Mouse (Mus musculus) stomach, embryonic 16.5 days (tissue): ENCODE data around the gene Arl6ip4. TPM values are rescaled to one million over a fixed set of nuclear protein-coding genes. Genes with fewer than 3 reads are reported as not detected.
A peak's percentile ranks its signal among the peaks of the same experiment; 100 is the strongest.

Experiments
- ATAC-seq: fragments of 200-750 bp; cut with Nextera tagmentation; 2 replicates; pipeline ENCODE4 v1.8.0; 2017; ENCODE audit warnings: moderate number of reproducible peaks, moderate TSS enrichment; ENCODE audit not compliant: insufficient read depth, low FRiP score
- H3K27ac ChIP-seq: fragments of 300-500 bp; sonication (generic); 2 replicates; pipeline ENCODE4 v1.5.1; 2014; ENCODE audit warnings: low read length
- H3K27me3 ChIP-seq: fragments of 300-500 bp; sonication (generic); 2 replicates; pipeline ENCODE4 v1.6.1; 2014; ENCODE audit warnings: low read length, control low read depth, mixed read lengths; ENCODE audit not compliant: control insufficient read depth, insufficient read depth
- H3K36me3 ChIP-seq: fragments of 300-500 bp; sonication (generic); 2 replicates; pipeline ENCODE4 v1.6.1; 2014; ENCODE audit warnings: low read length; ENCODE audit not compliant: control insufficient read depth, insufficient read depth
- H3K4me1 ChIP-seq: fragments of 300-500 bp; sonication (generic); 2 replicates; pipeline ENCODE4 v1.6.1; 2014; ENCODE audit warnings: low read length, control low read depth, mixed read lengths; ENCODE audit not compliant: control insufficient read depth, insufficient read depth
- H3K4me2 ChIP-seq: fragments of 300-500 bp; sonication (generic); 2 replicates; pipeline ENCODE4 v1.6.1; 2014; ENCODE audit warnings: low read depth, low read length, mixed read lengths
- H3K4me3 ChIP-seq: fragments of 300-500 bp; sonication (generic); replicated peaks from 2 replicates; pipeline ENCODE4 v1.5.1; 2014; ENCODE audit warnings: mild to moderate bottlenecking, low read length
- H3K9ac ChIP-seq: fragments of 300-500 bp; sonication (generic); 2 replicates; pipeline ENCODE4 v1.6.1; 2014; ENCODE audit warnings: low read length
- H3K9me3 ChIP-seq: fragments of 300-500 bp; sonication (generic); replicated peaks from 2 replicates; pipeline ENCODE4 v1.6.1; 2016; ENCODE audit warnings: low read length, control low read depth; ENCODE audit not compliant: control insufficient read depth
- WGBS: fragments of 180-500 bp; shearing (Covaris S2); extraction: QIAGEN DNeasy Blood & Tissue Kit; methylation state at CpG from one replicate; pipeline ENCODE4 v1.1.7; 2014; 5-methylcytosine and 5-hydroxymethylcytosine counted together
- polyA plus RNA-seq: library from polyadenylated mRNA; unstranded; fragments of >200 nt; fragmentation: Nextera tagmentation; extraction: Ambion mirVana; gene quantifications from 2 replicates; pipeline ENCODE4 v1.2.1, GENCODE M21; 2015

Arl6ip4 gene
- polyA plus RNA-seq, 1 experiment from 2014 or later: 81.6 TPM

DNA sequence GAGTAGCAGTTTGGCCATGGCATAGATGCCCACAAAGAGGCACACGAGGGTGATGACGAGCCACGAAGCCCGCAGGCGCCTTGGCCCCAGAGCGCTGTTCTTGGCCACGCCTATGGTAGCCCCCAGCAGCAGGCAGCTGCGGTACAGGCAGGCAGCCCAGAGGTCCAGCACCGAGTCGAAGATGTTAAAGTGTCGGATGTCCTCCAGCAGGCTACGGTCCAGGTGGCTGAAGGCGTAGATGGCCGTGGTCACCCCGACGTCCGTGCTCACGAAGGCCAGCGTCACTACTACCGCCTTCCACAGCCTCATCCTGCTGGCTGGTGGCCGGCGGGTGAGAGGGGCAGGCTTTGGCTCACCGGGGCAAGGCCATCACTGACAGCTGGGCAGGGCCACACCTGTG is 26.0 kb upstream of the Arl6ip4 start:
- H3K4me2 ChIP-seq: no peak overlapping the region
- H3K36me3 ChIP-seq: no peaks in the 10 kb centered on the region
- no peaks in the 10 kb centered on the region for H3K27me3 ChIP-seq
- H3K9ac ChIP-seq: no peak overlapping the region
- no peak for ATAC-seq
- 81% methylated on average over 23 of the region's 23 CpGs for WGBS
- H3K4me1 ChIP-seq: peaks cover under 1% of the 10 kb centered on the region
- no peak overlapping the region for H3K4me3 ChIP-seq
- no peaks in the 10 kb centered on the region for H3K9me3 ChIP-seq
- no peak overlapping the region for H3K27ac ChIP-seq

DNA sequence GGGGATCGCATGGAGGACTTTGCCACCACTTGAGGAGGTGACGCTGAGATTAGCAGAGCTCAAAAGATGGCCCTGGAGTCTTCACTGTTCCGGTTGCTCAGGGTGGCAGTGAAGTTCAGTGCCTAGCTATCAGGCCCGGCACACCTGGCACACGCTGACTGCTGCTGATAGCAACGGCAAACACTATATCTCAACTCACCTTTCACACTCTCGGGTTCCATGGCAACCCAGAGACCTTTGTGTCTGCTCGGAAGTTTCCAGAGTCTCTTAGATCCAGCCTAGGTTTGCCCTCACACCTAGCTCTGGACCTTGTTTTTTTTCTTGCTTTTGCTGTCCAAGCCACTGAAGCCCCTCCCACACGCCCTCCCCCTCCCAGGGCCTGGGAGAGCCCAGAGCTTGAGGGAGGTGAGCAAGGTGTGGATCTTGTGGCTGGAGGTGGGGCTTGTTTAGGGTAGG is 23.9 kb upstream of the Arl6ip4 start:
- Histone ChIP-seq H3K4me2 (no peak overlapping the region), H3K9me3 (no peaks in the 10 kb centered on the region), H3K9ac (no peak overlapping the region), H3K4me3 (no peak overlapping the region), H3K27ac (peak overlapping the region; percentile 31; the same call in 1 of the 2 replicates), H3K27me3 (no peaks in the 10 kb centered on the region), H3K4me1 (peaks cover 6% of the 10 kb centered on the region), H3K36me3 (no peaks in the 10 kb centered on the region)
- peak; percentile 74 for ATAC-seq
- 38% methylated on average over 9 of the region's 9 CpGs for WGBS

DNA sequence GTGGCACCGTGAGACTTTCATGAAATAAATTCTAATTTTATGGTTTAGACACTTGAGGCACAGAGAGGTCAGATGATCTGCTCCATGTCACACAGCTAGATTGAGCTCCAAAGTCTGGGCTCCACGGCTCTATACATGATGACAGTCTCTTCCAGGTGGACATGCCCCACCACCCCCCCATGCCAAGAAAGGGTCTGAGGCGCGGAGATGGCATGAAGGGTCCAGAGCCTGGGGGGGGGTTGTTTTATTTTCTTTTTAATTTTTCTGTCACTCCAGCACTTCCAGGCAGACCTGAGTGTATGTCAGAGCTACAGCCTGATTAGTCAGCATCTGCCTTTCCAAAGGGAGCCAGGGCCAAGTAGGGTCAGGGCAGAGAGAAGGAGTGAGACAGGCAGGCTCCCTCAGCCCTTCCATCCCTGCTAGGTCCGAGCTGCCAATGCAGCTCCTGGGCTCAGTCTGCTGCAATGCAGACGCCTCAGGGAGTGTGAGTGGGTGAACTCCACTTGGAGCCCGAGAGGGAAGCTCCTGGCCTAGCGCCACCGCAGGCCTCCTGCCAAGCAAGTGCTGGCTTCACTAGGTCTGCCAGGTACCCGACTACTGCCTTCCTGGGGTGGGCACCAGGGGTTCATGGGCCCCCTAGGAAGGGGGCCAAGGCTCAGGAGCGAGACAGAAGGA is 22.6 kb upstream of the Arl6ip4 start:
- no peak overlapping the region for H3K27ac ChIP-seq

DNA sequence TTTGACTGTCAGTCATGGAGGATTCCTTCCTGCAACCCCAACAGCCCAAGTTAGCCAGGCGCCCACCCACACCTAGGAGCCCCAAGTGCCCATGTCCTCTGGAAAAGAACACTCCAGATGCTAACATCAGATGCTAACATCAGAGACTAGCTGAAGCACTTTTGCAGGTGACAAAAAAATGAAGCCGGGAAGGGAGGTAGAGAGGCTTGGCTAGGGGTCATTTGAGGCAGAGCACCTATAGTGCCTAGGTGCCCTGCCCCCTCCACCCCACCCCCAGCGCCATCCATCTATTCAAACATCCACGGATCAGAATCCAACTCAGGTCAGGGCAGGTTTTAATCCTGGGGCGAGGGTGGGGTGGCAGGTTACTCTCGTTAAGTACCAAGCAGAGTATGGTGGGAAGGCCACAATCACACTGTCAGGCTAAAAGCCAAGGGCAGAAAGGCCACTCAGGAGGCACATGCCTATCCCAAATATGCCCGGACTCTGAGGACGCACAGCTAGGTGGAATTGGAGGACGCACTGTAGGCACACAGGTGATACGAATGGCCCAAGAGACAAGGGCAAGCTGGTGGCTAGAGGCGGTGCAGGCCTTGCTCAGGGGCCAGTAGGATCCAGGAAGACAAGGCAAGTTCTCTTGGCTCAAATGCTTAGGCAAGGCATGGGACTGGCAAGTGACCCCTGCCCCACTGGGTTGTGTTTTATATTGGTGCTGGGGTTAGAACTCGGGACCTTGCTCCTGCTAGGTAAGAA is 21.9 kb upstream of the Arl6ip4 start:
- H3K4me3 ChIP-seq: no peak overlapping the region
- H3K9me3 ChIP-seq: no peaks in the 10 kb centered on the region
- H3K4me2 ChIP-seq: no peak overlapping the region
- H3K4me1 ChIP-seq: peaks cover 6% of the 10 kb centered on the region
- H3K27me3 ChIP-seq: no peaks in the 10 kb centered on the region
- no peak overlapping the region for H3K9ac ChIP-seq
- H3K27ac ChIP-seq: no peak overlapping the region
- no peak for ATAC-seq
- WGBS: 79% methylated on average over 12 of the region's 12 CpGs
- H3K36me3 ChIP-seq: no peaks in the 10 kb centered on the region

More for the DNA sequence above, 22.6 kb upstream of the Arl6ip4 start:
- Histone ChIP-seq H3K4me2 (no peak overlapping the region), H3K27me3 (no peaks in the 10 kb centered on the region), H3K4me3 (no peak overlapping the region), H3K9me3 (no peaks in the 10 kb centered on the region), H3K9ac (no peak overlapping the region), H3K36me3 (no peaks in the 10 kb centered on the region), H3K4me1 (peaks cover 6% of the 10 kb centered on the region)
- WGBS: 68% methylated on average over 11 of the region's 11 CpGs
- no peak for ATAC-seq

DNA sequence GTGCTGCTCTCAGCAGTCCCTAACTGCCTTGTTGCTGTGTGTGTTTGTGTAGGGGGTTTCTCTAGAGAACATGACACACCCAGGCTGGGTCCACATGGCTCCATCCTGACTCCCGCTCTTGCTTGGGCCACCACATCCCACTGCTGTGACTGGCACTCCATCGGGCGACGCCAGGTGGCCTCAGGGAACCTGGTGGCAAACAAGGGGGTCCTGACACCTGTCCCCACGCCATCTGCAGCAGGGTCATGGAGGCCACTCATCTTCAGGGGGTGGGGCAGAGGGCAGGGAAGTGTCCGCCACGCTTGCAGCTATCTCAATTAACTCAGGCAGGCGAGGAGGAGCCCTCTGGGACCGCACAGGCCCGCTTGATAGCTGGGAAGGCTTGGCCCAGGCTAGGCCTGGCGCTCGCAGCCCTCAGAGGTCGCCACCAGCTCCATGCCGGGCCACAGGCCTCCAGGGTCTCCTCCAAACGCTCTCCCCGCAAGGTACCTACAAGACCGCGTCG is 20.8 kb upstream of the Arl6ip4 start:
- Histone ChIP-seq H3K4me1 (peaks cover 6% of the 10 kb centered on the region), H3K9ac (peak overlapping the region; percentile 66), H3K4me3 (peak overlapping the region; percentile 50), H3K36me3 (no peaks in the 10 kb centered on the region), H3K27me3 (no peaks in the 10 kb centered on the region), H3K27ac (no peak overlapping the region), H3K9me3 (no peaks in the 10 kb centered on the region), H3K4me2 (peak overlapping the region; percentile 97)
- ATAC-seq: 0 out of 2 replicates have a peak, but pooled peaks have one; percentile 5
- 16% methylated on average over 19 of the region's 19 CpGs for WGBS

DNA sequence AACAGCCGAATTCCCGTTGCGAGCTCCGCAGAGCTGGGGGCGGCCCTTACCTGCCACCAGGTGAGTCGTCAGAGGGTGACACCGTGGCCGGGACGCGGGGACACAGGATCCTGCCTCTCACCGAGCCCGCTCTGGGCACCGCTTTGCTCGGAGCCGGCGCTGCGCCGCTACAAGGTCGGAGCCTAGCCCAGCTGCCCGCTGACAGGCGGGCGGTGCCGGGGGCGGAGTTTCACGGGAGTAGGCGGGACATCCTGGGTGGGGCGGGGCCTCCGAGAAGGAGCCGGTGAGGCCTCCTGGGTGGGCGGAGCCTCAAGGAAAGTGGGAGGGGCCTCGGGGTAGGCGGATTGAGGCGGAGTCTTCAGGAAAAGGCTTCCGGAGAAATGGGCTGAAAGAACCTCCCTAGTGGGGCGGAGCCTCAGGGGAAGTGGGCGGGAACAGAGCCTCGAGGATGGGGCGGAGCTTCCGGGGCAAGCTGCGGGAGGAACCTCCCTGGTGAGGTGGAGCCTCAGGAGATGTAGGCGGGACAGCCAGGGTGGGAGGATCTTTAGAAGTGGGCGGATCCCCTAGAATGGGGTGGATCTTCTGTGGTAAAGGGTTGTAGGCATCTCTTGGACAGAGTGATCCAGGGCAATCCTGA is 20.2 kb upstream of the Arl6ip4 start, which contains the start of gene Abcb9:
Gene Abcb9 (minus strand): TSS at position 203 of the 637 bp plus-strand sequence.
- no peaks in the 10 kb centered on the region for H3K9me3 ChIP-seq
- 2% methylated on average over 42 of the region's 42 CpGs for WGBS
- H3K4me2 ChIP-seq: peak within 1 kb of the TSS; percentile 97
- peak within 1 kb of the TSS; percentile 50 for H3K4me3 ChIP-seq
- H3K4me1 ChIP-seq: peaks cover 6% of the 10 kb centered on the region
- H3K9ac ChIP-seq: peak within 1 kb of the TSS; percentile 66
- ATAC-seq: peak; percentile 81
- H3K27ac ChIP-seq: no peak within 1 kb of the TSS
- no peaks in the 10 kb centered on the region for H3K27me3 ChIP-seq
- H3K36me3 ChIP-seq: no peaks in the 10 kb centered on the region

DNA sequence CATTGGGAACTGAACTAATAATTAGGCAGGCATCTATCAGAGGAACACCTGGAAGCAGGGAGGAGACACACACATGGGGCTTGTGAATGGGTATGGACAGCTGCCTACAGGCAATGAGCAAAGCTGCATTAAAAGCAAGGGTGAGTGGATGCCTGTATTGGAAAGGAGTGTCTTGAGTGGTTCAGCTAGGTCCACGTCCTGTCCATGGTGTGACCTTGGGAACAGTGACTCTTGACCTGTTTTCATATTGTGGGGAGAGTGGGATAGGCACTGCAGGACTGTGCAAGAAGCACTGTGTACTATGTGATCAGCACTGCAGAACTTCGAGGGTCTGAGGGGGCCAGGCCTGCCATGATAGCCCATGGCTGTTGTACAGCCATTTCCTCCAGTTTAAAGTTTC is 17.0 kb upstream of the Arl6ip4 start:
- H3K4me2 ChIP-seq: no peak overlapping the region
- H3K27me3 ChIP-seq: no peaks in the 10 kb centered on the region
- peaks cover 6% of the 10 kb centered on the region for H3K4me1 ChIP-seq
- no peaks in the 10 kb centered on the region for H3K9me3 ChIP-seq
- no peak overlapping the region for H3K4me3 ChIP-seq
- no peaks in the 10 kb centered on the region for H3K36me3 ChIP-seq
- WGBS: 93% methylated on average over 2 of the region's 2 CpGs
- H3K9ac ChIP-seq: no peak overlapping the region
- H3K27ac ChIP-seq: no peak overlapping the region
- ATAC-seq: no peak

DNA sequence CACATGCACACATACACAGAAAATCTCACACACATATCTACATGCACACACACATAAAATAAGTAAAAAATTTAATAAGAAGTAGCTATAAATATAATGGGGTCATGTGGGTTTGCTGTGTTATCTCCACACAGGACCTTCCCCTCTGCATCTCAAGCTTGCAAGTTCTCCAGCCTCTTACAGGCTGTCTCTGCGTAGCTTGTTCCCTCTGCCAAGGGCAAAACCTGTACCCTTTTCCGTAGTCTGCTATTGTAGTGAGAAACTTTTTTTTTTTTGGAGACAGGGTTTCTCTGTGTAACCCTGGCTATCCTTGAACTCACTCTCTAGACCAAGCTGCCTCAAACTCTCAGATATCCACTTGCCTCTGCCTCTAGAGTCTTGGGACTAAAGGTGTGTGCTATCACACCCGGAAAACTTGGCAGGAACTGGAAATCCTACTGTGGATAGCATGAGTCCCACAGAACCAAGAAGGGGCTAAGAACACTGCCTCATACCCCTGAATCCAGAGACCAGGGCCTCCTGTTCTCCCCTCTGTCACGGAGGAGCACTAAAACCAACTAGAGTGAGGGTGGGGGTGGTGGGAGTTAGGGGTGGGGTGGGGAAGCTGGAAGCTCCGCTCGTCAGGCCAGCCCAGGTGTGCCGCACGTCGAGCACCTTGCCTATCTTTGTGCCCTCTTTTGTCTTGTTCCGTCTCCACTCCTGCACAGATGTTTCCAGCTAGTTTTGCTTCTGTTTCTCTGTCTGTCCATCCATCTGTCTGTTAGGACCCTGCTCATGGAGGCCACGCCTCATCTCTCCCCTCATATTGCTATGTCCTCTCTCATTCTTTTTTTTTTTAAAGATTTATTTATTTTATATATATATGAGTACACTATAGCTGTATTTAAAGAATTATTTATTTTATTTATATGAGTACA is 15.5 kb upstream of the Arl6ip4 start:
- peaks cover under 1% of the 10 kb centered on the region; the same call in 1 of the 2 replicates for H3K4me1 ChIP-seq
- H3K9ac ChIP-seq: no peak overlapping the region
- no peaks in the 10 kb centered on the region for H3K36me3 ChIP-seq
- no peaks in the 10 kb centered on the region for H3K9me3 ChIP-seq
- H3K27ac ChIP-seq: no peak overlapping the region
- H3K4me3 ChIP-seq: no peak overlapping the region
- no peak for ATAC-seq
- no peak overlapping the region for H3K4me2 ChIP-seq
- no peaks in the 10 kb centered on the region for H3K27me3 ChIP-seq
- 86% methylated on average over 11 of the region's 11 CpGs for WGBS
